Mouse (Mus musculus): ENCODE results near the gene Ficd. TPM values are rescaled to one million over a fixed set of nuclear protein-coding genes. Genes with fewer than 3 reads are reported as not detected.

Ficd gene
- polyA plus RNA-seq, 1 experiment, result 5.0 TPM

- no peak overlapping the region for H3K4me3 ChIP-seq
- peaks cover 30% of the 10 kb centered on the region for H3K36me3 ChIP-seq (ENCODE audit: control insufficient read depth, insufficient read depth)
- H3K79me2 ChIP-seq (ENCODE audit: control insufficient read depth, insufficient read depth), result no peaks in the 10 kb centered on the region
- no peak overlapping the region for H3K4me2 ChIP-seq (ENCODE audit: low read depth)
- TF ChIP-seq TCF3 (IDR thresholded peaks at IDR 0.05; ENCODE audit: insufficient read length, low read depth) (no peak), POLR2AphosphoS2 (IDR thresholded peaks at IDR 0.05; ENCODE audit: insufficient read length, low read depth) (no peak), SRF (IDR thresholded peaks at IDR 0.05; ENCODE audit: control insufficient read depth, insufficient read length, low read depth) (no peak), MAX (IDR thresholded peaks at IDR 0.05; ENCODE audit: low read depth) (no peak), REST (IDR thresholded peaks at IDR 0.05; ENCODE audit: insufficient read depth, insufficient read length) (no peak), CEBPB (IDR thresholded peaks at IDR 0.05; ENCODE audit: insufficient read depth, poor library complexity, severe bottlenecking) (no peak), POLR2A (IDR thresholded peaks at IDR 0.05; ENCODE audit: insufficient read length, low read depth) (no peak), MYOD1 (IDR thresholded peaks at IDR 0.05; ENCODE audit: control insufficient read depth in 1 of 3, insufficient read length in 2 of 3, low read depth in 2 of 3) (no peak), E2F4 (IDR thresholded peaks at IDR 0.05; ENCODE audit: insufficient read depth) (no peak)
- H3K27me3 ChIP-seq (ENCODE audit: control insufficient read depth, insufficient read depth, insufficient read length), result no peaks in the 10 kb centered on the region
- H3ac ChIP-seq (ENCODE audit: control insufficient read depth, insufficient read length), result no peak overlapping the region
Measured at GRCm38 (mm10) chr5:113747629-113748028, 12.0 kb downstream of the Ficd start.

- H3ac ChIP-seq (ENCODE audit: control insufficient read depth, insufficient read length), result no peak overlapping the region
- no peak overlapping the region for H3K4me3 ChIP-seq
- H3K79me2 ChIP-seq (ENCODE audit: control insufficient read depth, insufficient read depth), result no peaks in the 10 kb centered on the region
- TF ChIP-seq TCF3 (IDR thresholded peaks at IDR 0.05; ENCODE audit: insufficient read length, low read depth) (no peak), MAX (IDR thresholded peaks at IDR 0.05; ENCODE audit: low read depth) (no peak), MYOG (IDR thresholded peaks at IDR 0.05; ENCODE audit: control insufficient read depth in 1 of 3, insufficient read depth in 1 of 3, insufficient read length in 2 of 3, low read depth in 2 of 3) (no peak), CEBPB (IDR thresholded peaks at IDR 0.05; ENCODE audit: insufficient read depth, poor library complexity, severe bottlenecking) (no peak), POLR2A (IDR thresholded peaks at IDR 0.05; ENCODE audit: insufficient read length, low read depth) (no peak), USF1 (IDR thresholded peaks at IDR 0.05; ENCODE audit: low read depth) (no peak), TCF12 (IDR thresholded peaks at IDR 0.05; ENCODE audit: insufficient read depth, poor library complexity, severe bottlenecking) (no peak), REST (IDR thresholded peaks at IDR 0.05; ENCODE audit: insufficient read depth, insufficient read length) (no peak), SRF (IDR thresholded peaks at IDR 0.05; ENCODE audit: control insufficient read depth, insufficient read length, low read depth) (no peak), POLR2AphosphoS2 (IDR thresholded peaks at IDR 0.05; ENCODE audit: insufficient read length, low read depth) (no peak), E2F4 (IDR thresholded peaks at IDR 0.05; ENCODE audit: insufficient read depth) (no peak), MYOD1 (IDR thresholded peaks at IDR 0.05; ENCODE audit: control insufficient read depth in 1 of 3, insufficient read length in 2 of 3, low read depth in 2 of 3) (no peak)
- H3K36me3 ChIP-seq (ENCODE audit: control insufficient read depth, insufficient read depth), result peaks cover 30% of the 10 kb centered on the region
- no peaks in the 10 kb centered on the region for H3K27me3 ChIP-seq (ENCODE audit: control insufficient read depth, insufficient read depth, insufficient read length)
- H3K4me2 ChIP-seq (ENCODE audit: low read depth), result no peak overlapping the region
Measured at GRCm38 (mm10) chr5:113748556-113749331, 13.1 kb downstream of the Ficd start.

GRCm38 (mm10) chr5:113751521-113752157 is 16.0 kb downstream of the Ficd start:
- no peaks in the 10 kb centered on the region for H3K27me3 ChIP-seq (ENCODE audit: control insufficient read depth, insufficient read depth, insufficient read length)
- no peak overlapping the region for H3ac ChIP-seq (ENCODE audit: control insufficient read depth, insufficient read length)
- H3K4me3 ChIP-seq, result no peak overlapping the region
- H3K4me2 ChIP-seq (ENCODE audit: low read depth), result no peak overlapping the region
- H3K36me3 ChIP-seq (ENCODE audit: control insufficient read depth, insufficient read depth), result peaks cover 23% of the 10 kb centered on the region
- no peaks in the 10 kb centered on the region for H3K79me2 ChIP-seq (ENCODE audit: control insufficient read depth, insufficient read depth)
- TF ChIP-seq CEBPB (IDR thresholded peaks at IDR 0.05; ENCODE audit: insufficient read depth, poor library complexity, severe bottlenecking) (no peak), POLR2A (IDR thresholded peaks at IDR 0.05; ENCODE audit: insufficient read length, low read depth) (no peak), MYOD1 (IDR thresholded peaks at IDR 0.05; ENCODE audit: control insufficient read depth in 1 of 3, insufficient read length in 2 of 3, low read depth in 2 of 3) (no peak), USF1 (IDR thresholded peaks at IDR 0.05; ENCODE audit: low read depth) (no peak), TCF12 (IDR thresholded peaks at IDR 0.05; ENCODE audit: insufficient read depth, poor library complexity, severe bottlenecking) (no peak), POLR2AphosphoS2 (IDR thresholded peaks at IDR 0.05; ENCODE audit: insufficient read length, low read depth) (no peak)

GRCm38 (mm10) chr5:113755347-113756030 is 19.9 kb downstream of the Ficd start:
- no peak for TF ChIP-seq SRF (IDR thresholded peaks at IDR 0.05; ENCODE audit: control insufficient read depth, insufficient read length, low read depth)
- no peak for TF ChIP-seq E2F4 (IDR thresholded peaks at IDR 0.05; ENCODE audit: insufficient read depth)
- no peak for TF ChIP-seq MYOD1 (IDR thresholded peaks at IDR 0.05; ENCODE audit: control insufficient read depth in 1 of 3, insufficient read length in 2 of 3, low read depth in 2 of 3)
- no peak for TF ChIP-seq TCF3 (IDR thresholded peaks at IDR 0.05; ENCODE audit: insufficient read length, low read depth)
- TF ChIP-seq POLR2A (IDR thresholded peaks at IDR 0.05; ENCODE audit: insufficient read length, low read depth), result no peak
- no peak for TF ChIP-seq REST (IDR thresholded peaks at IDR 0.05; ENCODE audit: insufficient read depth, insufficient read length)
- Histone ChIP-seq H3K36me3 (ENCODE audit: control insufficient read depth, insufficient read depth) (peaks cover 7% of the 10 kb centered on the region), H3K4me2 (ENCODE audit: low read depth) (no peak overlapping the region), H3K27me3 (ENCODE audit: control insufficient read depth, insufficient read depth, insufficient read length) (no peaks in the 10 kb centered on the region), H3ac (ENCODE audit: control insufficient read depth, insufficient read length) (no peak overlapping the region), H3K4me3 (no peak overlapping the region), H3K79me2 (ENCODE audit: control insufficient read depth, insufficient read depth) (no peaks in the 10 kb centered on the region)
